9 mouse cellular contexts compared by ENCODE assay signal in the genomic region with DNA sequence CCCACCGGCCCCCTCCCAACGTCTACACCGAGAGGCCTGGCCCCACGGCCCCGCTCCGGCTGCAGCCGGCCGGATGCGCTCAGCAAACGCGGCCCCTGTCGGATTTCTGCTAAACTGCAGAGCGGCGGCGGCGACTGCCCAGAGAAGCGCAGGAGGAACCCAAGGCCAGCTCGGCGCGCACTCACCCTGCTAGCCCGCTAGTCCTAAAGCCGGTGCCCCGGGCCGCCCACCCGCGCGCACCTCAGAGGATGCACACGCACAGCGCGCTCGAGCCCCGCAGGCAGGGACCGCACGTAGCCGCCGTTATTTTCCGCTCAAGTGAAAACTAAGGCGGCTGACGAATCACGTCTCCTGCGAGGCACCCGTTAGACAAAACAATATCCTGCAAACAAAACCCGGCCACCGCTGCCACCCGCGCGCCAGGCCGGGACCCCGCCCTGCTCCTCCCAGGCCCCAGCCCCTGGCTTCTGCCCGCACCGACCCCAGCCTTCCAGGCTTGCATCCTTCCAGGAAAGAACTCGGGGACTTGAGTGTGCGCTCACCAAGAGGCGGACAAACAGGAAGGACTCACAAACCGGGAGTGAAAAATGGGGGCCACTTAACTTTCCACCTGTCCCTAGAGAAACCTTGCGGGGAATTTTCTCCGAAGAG. TPM values are rescaled to one million over a fixed set of nuclear protein-coding genes. Genes with fewer than 3 reads are reported as not detected.
DNase-seq lines count a peak whose midpoint lies in the region; ATAC-seq and TF ChIP-seq lines count a peak whose summit lies in the region.
"Had no signal": no experiment of that assay in that cellular context is flagged by ENCODE, and none has a peak within 500 bp of the region (broad histone marks: within the 10 kb centered on the region; RNA-seq: fewer than 3 reads in every experiment).

No protein-coding gene starts in this region.

- no peaks in the 10 kb centered on the region for H3K79me2 ChIP-seq in C2C12 (ENCODE audit: control insufficient read depth, insufficient read depth)

- peak overlapping the region; percentile 16 for H3ac ChIP-seq in C2C12 (ENCODE audit: control insufficient read depth, insufficient read length, low read depth)

- peak overlapping the region; percentile 74 for H3K4me2 ChIP-seq in forebrain, embryonic 14.5 days (ENCODE audit: low read length)
- H3K4me2 ChIP-seq in heart, postnatal 0 days (ENCODE audit: low read depth, low read length) = peak overlapping the region; percentile 94

- peak; percentile 79 for DNase-seq in cerebellum, adult 11 months
- peak; percentile 91 for DNase-seq in forebrain, embryonic 14.5 days (ENCODE audit: low spot score)
- DNase-seq in heart, postnatal 0 days (ENCODE audit: low spot score) = peak; percentile 70
- peak; percentile 88 to 91 for DNase-seq in kidney, postnatal 4 days
- peak; percentile 10 to 15 for DNase-seq in lung, adult 18-20 months
- peak; percentile 49 for DNase-seq in ovary, adult 18-20 months (ENCODE audit: low spot score)
- DNase-seq in urinary bladder, adult 2 months (ENCODE audit: low spot score) = peak; percentile 66

- peak; percentile 82 for ATAC-seq in forebrain, embryonic 14.5 days
- ATAC-seq in heart, postnatal 0 days (ENCODE audit: insufficient read depth, low read depth) = peak; percentile 76

- TF ChIP-seq CTCF in C2C12 (IDR thresholded peaks at IDR 0.05; ENCODE audit: control insufficient read depth, insufficient read depth, insufficient read length) = no peak
- peak; percentile 57 for TF ChIP-seq CTCF in heart, postnatal 0 days (IDR thresholded peaks at IDR 0.05; ENCODE audit: low read depth)

- no peaks in the 10 kb centered on the region for H3K9me3 ChIP-seq in forebrain, embryonic 14.5 days (replicated peaks; ENCODE audit: control insufficient read depth, low read length)
- no peaks in the 10 kb centered on the region for H3K9me3 ChIP-seq in heart, postnatal 0 days (replicated peaks; ENCODE audit: control insufficient read depth, low read length)

- H3K79me3 ChIP-seq in C2C12 (ENCODE audit: low read depth) = no peaks in the 10 kb centered on the region

- TF ChIP-seq EP300 in heart, postnatal 0 days (IDR thresholded peaks at IDR 0.05; ENCODE audit: low read depth) = no peak

- no peak overlapping the region for H3K4me3 ChIP-seq in C2C12 (ENCODE audit: insufficient read depth, poor library complexity, severe bottlenecking)
- H3K4me3 ChIP-seq in forebrain, embryonic 14.5 days (ENCODE audit: low read depth, low read length) = peak overlapping the region; percentile 55
- H3K4me3 ChIP-seq in heart, postnatal 0 days (ENCODE audit: low read depth, low read length) = peak overlapping the region; percentile 63

- H3K4me1 ChIP-seq in forebrain, embryonic 14.5 days (ENCODE audit: control insufficient read depth, insufficient read depth, low read length) = peaks cover 31% of the 10 kb centered on the region
- H3K4me1 ChIP-seq in heart, postnatal 0 days (ENCODE audit: control insufficient read depth, insufficient read depth) = peaks cover 3% of the 10 kb centered on the region; the same call in 1 of the 2 replicates

- H3K27ac ChIP-seq in forebrain, embryonic 14.5 days (ENCODE audit: low read depth, low read length) = peak overlapping the region; percentile 93
- H3K27ac ChIP-seq in heart, postnatal 0 days (ENCODE audit: low read depth) = peak overlapping the region; percentile 54

- peak overlapping the region; percentile 77 for H3K9ac ChIP-seq in forebrain, embryonic 14.5 days (ENCODE audit: low read length)
- H3K9ac ChIP-seq in heart, postnatal 0 days (replicated peaks; ENCODE audit: low read depth, low read length) = peak overlapping the region; percentile 55

- peaks cover 21% of the 10 kb centered on the region for H3K27me3 ChIP-seq in C2C12 (ENCODE audit: control insufficient read depth, insufficient read depth, insufficient read length)
- H3K27me3 ChIP-seq in forebrain, embryonic 14.5 days (replicated peaks; ENCODE audit: control insufficient read depth, insufficient read depth, low read length) = peaks cover 5% of the 10 kb centered on the region; the same call in 1 of the 2 replicates
- H3K27me3 ChIP-seq in heart, postnatal 0 days (ENCODE audit: control insufficient read depth, insufficient read depth, low read length) = peaks cover 73% of the 10 kb centered on the region
- H3K27me3 ChIP-seq: CH12.LX had no signal

- under 1% methylated on average over 57 of the region's 57 CpGs for WGBS in forebrain, embryonic 14.5 days
- WGBS in heart, postnatal 0 days = under 1% methylated on average over 54 of the region's 57 CpGs

- H3K36me3 ChIP-seq in C2C12 (ENCODE audit: control insufficient read depth, insufficient read depth) = no peaks in the 10 kb centered on the region
- H3K36me3 ChIP-seq in forebrain, embryonic 14.5 days (ENCODE audit: control insufficient read depth, insufficient read depth, low read length) = no peaks in the 10 kb centered on the region
- H3K36me3 ChIP-seq in heart, postnatal 0 days (replicated peaks; ENCODE audit: control insufficient read depth, insufficient read depth, low read length) = no peaks in the 10 kb centered on the region

TF ChIP-seq in C2C12, 6 proteins besides CTCF, POLR2A, EP300 and RAD21:
- no peak for TF ChIP-seq MYOG (IDR thresholded peaks at IDR 0.05; ENCODE audit: control insufficient read depth, extremely low read depth, insufficient read length)
- TF ChIP-seq MYOD1 (IDR thresholded peaks at IDR 0.05; ENCODE audit: control insufficient read depth, insufficient read length, low read depth) = no peak
- no peak for TF ChIP-seq MAX (IDR thresholded peaks at IDR 0.05)

RNA-seq across cellular contexts. Expression of gene Zfp536, which starts 2.9 kb away (rescaled TPM):
- polyA plus RNA-seq in C2C12 (2012; fragmentation: generic; extraction: Trizol) = not detected
- 21.8 and 26.2 TPM in 2 replicates for polyA plus RNA-seq in forebrain, embryonic 14.5 days (2014; fragmentation: Nextera tagmentation; extraction: Ambion mirVana)
- total RNA-seq in heart, postnatal 0 days (2014; rRNA removed; ENCODE audit: low replicate concordance) = 9.7 and 16.4 TPM in 2 replicates
- 3.2 and 3.3 TPM in 2 replicates for polyA plus RNA-seq in heart, postnatal 0 days (2015; fragmentation: Nextera tagmentation; extraction: Ambion mirVana)
- polyA plus RNA-seq in urinary bladder, adult 2 months (2012; rRNA removed) = 8.7 and 14.2 TPM in 2 replicates
- total RNA-seq: CH12.LX had no signal

Comparison
In these comparisons a context has a peak if more than half of its experiments do, and no peak if none do; other contexts are left out.
1. DNase-seq: peak in every context shown above with its lines; median percentile 91 in forebrain, embryonic 14.5 days; 90 in kidney, postnatal 4 days; 79 in cerebellum, adult 11 months; 70 in heart, postnatal 0 days; 66 in urinary bladder, adult 2 months; 49 in ovary, adult 18-20 months; 12 in lung, adult 18-20 months.